Mouse (Mus musculus) kidney, postnatal 0 days (tissue): ENCODE data around the gene Igsf3. TPM values are rescaled to one million over a fixed set of nuclear protein-coding genes. Genes with fewer than 3 reads are reported as not detected.

Experiments
- ATAC-seq: fragments of 200-750 bp; cut with Nextera tagmentation; replicated peaks from 2 replicates; pipeline ENCODE4 v1.8.0; 2017; ENCODE audit warnings: low read depth, moderate number of reproducible peaks, moderate TSS enrichment, moderate library complexity; ENCODE audit not compliant: low FRiP score
- DNase-seq: peaks from one replicate; pipeline ENCODE4 v3.0.0-alpha.2; 2016; ENCODE audit warnings: low spot score
- H3K27ac ChIP-seq: fragments of 300-500 bp; sonication (generic); 2 replicates; pipeline ENCODE4 v1.5.1; 2014; ENCODE audit warnings: mild to moderate bottlenecking
- H3K27me3 ChIP-seq: fragments of 300-500 bp; sonication (generic); 2 replicates; pipeline ENCODE4 v1.6.1; 2014; ENCODE audit warnings: low read length, mixed read lengths; ENCODE audit not compliant: insufficient read depth
- H3K36me3 ChIP-seq: fragments of 300-500 bp; sonication (generic); 2 replicates; pipeline ENCODE4 v1.6.1; 2014; ENCODE audit warnings: low read length, mixed read lengths; ENCODE audit not compliant: insufficient read depth
- H3K4me1 ChIP-seq: fragments of 300-500 bp; sonication (generic); replicated peaks from 2 replicates; pipeline ENCODE4 v1.6.1; 2014; ENCODE audit warnings: antibody characterized with exemption, low read length, mixed read lengths; ENCODE audit not compliant: insufficient read depth
- H3K4me2 ChIP-seq: fragments of 300-500 bp; sonication (generic); 2 replicates; pipeline ENCODE4 v1.6.1; 2014; ENCODE audit warnings: mild to moderate bottlenecking, low read length, moderate library complexity, mixed read lengths
- H3K4me3 ChIP-seq: fragments of 300-500 bp; sonication (generic); replicated peaks from 2 replicates; pipeline ENCODE4 v1.5.1; 2014; ENCODE audit warnings: low read depth, low read length
- H3K9ac ChIP-seq: fragments of 300-500 bp; sonication (generic); 2 replicates; pipeline ENCODE4 v1.6.1; 2014; ENCODE audit warnings: low read depth, low read length
- H3K9me3 ChIP-seq: fragments of 300-500 bp; sonication (generic); replicated peaks from 2 replicates; pipeline ENCODE4 v1.6.1; 2016; ENCODE audit warnings: low read length, inconsistent platforms, mixed read lengths
- CTCF ChIP-seq: IDR thresholded peaks from 2 replicates; pipeline ENCODE4 v1.5.1; 2016; ENCODE audit warnings: antibody characterized with exemption, low read depth, mild to moderate bottlenecking, moderate library complexity
- WGBS: fragments of 180-500 bp; shearing (Covaris S2); extraction: QIAGEN DNeasy Blood & Tissue Kit; methylation state at CpG from one replicate; pipeline ENCODE4 v1.1.7; 2014; 5-methylcytosine and 5-hydroxymethylcytosine counted together
- polyA plus RNA-seq: library from polyadenylated mRNA; unstranded; fragments of >200 nt; fragmentation: Nextera tagmentation; extraction: Ambion mirVana; gene quantifications from 2 replicates; pipeline ENCODE4 v1.2.1, GENCODE M21; 2015

Igsf3 gene
- polyA plus RNA-seq, 1 experiment from 2014 or later, result 15.3 TPM

- Histone ChIP-seq H3K4me2 (no peak overlapping the region), H3K27ac (no peak overlapping the region), H3K27me3 (no peaks in the 10 kb centered on the region), H3K4me1 (no peaks in the 10 kb centered on the region; the same call in 1 of the 2 replicates), H3K36me3 (no peaks in the 10 kb centered on the region), H3K9me3 (no peaks in the 10 kb centered on the region), H3K9ac (no peak overlapping the region), H3K4me3 (no peak overlapping the region)
- DNase-seq, result no peak
- no peak for TF ChIP-seq CTCF
- no peak for ATAC-seq
- WGBS, result 80% methylated on average over 8 of the region's 8 CpGs
Measured at GRCm38 (mm10) chr3:101356583-101357553, 20.0 kb upstream of the Igsf3 start.

GRCm38 (mm10) chr3:101360832-101361231, 16.1 kb upstream of the Igsf3 start:
- DNase-seq (no peak), ATAC-seq (no peak)
- WGBS, result 89% methylated on average over 6 of the region's 6 CpGs
- TF ChIP-seq CTCF, result no peak
- no peak overlapping the region for H3K27ac ChIP-seq
- H3K27me3 ChIP-seq, result no peaks in the 10 kb centered on the region
- H3K9me3 ChIP-seq, result no peaks in the 10 kb centered on the region
- H3K9ac ChIP-seq, result no peak overlapping the region
- no peak overlapping the region for H3K4me2 ChIP-seq
- peaks cover 1% of the 10 kb centered on the region; the same call in 1 of the 2 replicates for H3K4me1 ChIP-seq
- H3K4me3 ChIP-seq, result no peak overlapping the region
- H3K36me3 ChIP-seq, result no peaks in the 10 kb centered on the region

- WGBS, result 90% methylated on average over 4 of the region's 4 CpGs
- no peaks in the 10 kb centered on the region for H3K9me3 ChIP-seq
- no peak overlapping the region for H3K9ac ChIP-seq
- ATAC-seq (no peak), DNase-seq (no peak)
- H3K27me3 ChIP-seq, result no peaks in the 10 kb centered on the region
- 0 out of 2 replicates have a peak, but pooled peaks cover 4% of the 10 kb centered on the region for H3K4me1 ChIP-seq
- H3K4me2 ChIP-seq, result no peak overlapping the region
- H3K4me3 ChIP-seq, result no peak overlapping the region
- no peak for TF ChIP-seq CTCF
- no peak overlapping the region for H3K27ac ChIP-seq
- no peaks in the 10 kb centered on the region for H3K36me3 ChIP-seq
Measured at GRCm38 (mm10) chr3:101362391-101362790, 14.5 kb upstream of the Igsf3 start.

GRCm38 (mm10) chr3:101363574-101363973, 13.3 kb upstream of the Igsf3 start:
- DNase-seq (no peak), ATAC-seq (no peak)
- no peak for TF ChIP-seq CTCF
- Histone ChIP-seq H3K9me3 (no peaks in the 10 kb centered on the region), H3K27me3 (no peaks in the 10 kb centered on the region), H3K9ac (no peak overlapping the region), H3K36me3 (no peaks in the 10 kb centered on the region), H3K4me1 (0 out of 2 replicates have a peak, but pooled peaks cover 4% of the 10 kb centered on the region), H3K4me3 (no peak overlapping the region), H3K4me2 (no peak overlapping the region), H3K27ac (no peak overlapping the region)
- 76% methylated on average over 7 of the region's 7 CpGs for WGBS

GRCm38 (mm10) chr3:101365081-101365612, 11.7 kb upstream of the Igsf3 start:
- Histone ChIP-seq H3K4me3 (no peak overlapping the region), H3K4me1 (0 out of 2 replicates have a peak, but pooled peaks cover 7% of the 10 kb centered on the region), H3K9me3 (no peaks in the 10 kb centered on the region), H3K9ac (no peak overlapping the region), H3K4me2 (no peak overlapping the region), H3K36me3 (no peaks in the 10 kb centered on the region), H3K27ac (no peak overlapping the region), H3K27me3 (no peaks in the 10 kb centered on the region)
- ATAC-seq (no peak), DNase-seq (no peak)
- no peak for TF ChIP-seq CTCF
- 38% methylated on average over 6 of the region's 6 CpGs for WGBS

GRCm38 (mm10) chr3:101365911-101366310, 11.0 kb upstream of the Igsf3 start:
- TF ChIP-seq CTCF, result no peak
- no peak overlapping the region for H3K27ac ChIP-seq
- whole genome bisulfite sequencing, result 63% methylated on average over 9 of the region's 9 CpGs
- no peaks in the 10 kb centered on the region for H3K27me3 ChIP-seq
- no peak overlapping the region for H3K4me2 ChIP-seq
- H3K9ac ChIP-seq, result no peak overlapping the region
- no peak for ATAC-seq
- DNase-seq, result no peak
- H3K4me3 ChIP-seq, result no peak overlapping the region
- H3K36me3 ChIP-seq, result no peaks in the 10 kb centered on the region
- no peaks in the 10 kb centered on the region for H3K9me3 ChIP-seq
- 0 out of 2 replicates have a peak, but pooled peaks cover 7% of the 10 kb centered on the region for H3K4me1 ChIP-seq
